Mouse (Mus musculus) lung, postnatal 0 days (tissue): Measurements from ENCODE around the gene Itgad. TPM values are rescaled to one million over a fixed set of nuclear protein-coding genes. Genes with fewer than 3 reads are reported as not detected.

Experiments used
- ATAC-seq: fragments of 200-750 bp; cut with Nextera tagmentation; 2 replicates; pipeline ENCODE4 v1.8.0; 2017; ENCODE audit warnings: moderate library complexity
- DNase-seq: peaks from one replicate; pipeline ENCODE4 v3.0.0-alpha.2; 2016; ENCODE audit warnings: low spot score
- H3K27ac ChIP-seq: fragments of 300-500 bp; sonication (generic); 2 replicates; pipeline ENCODE4 v1.5.1; 2014; ENCODE audit warnings: antibody characterized with exemption, mild to moderate bottlenecking, low read length, mixed read lengths
- H3K27me3 ChIP-seq: fragments of 300-500 bp; sonication (generic); replicated peaks from 2 replicates; pipeline ENCODE4 v1.6.1; 2014; ENCODE audit warnings: low read length, mixed read lengths; ENCODE audit not compliant: insufficient read depth
- H3K36me3 ChIP-seq: fragments of 300-500 bp; sonication (generic); 2 replicates; pipeline ENCODE4 v1.6.1; 2014; ENCODE audit warnings: low read length, mixed read lengths; ENCODE audit not compliant: insufficient read depth
- H3K4me1 ChIP-seq: fragments of 300-500 bp; sonication (generic); 2 replicates; pipeline ENCODE4 v1.6.1; 2014; ENCODE audit warnings: antibody characterized with exemption, low read depth, low read length, mixed read lengths; ENCODE audit not compliant: insufficient read depth
- H3K4me2 ChIP-seq: fragments of 300-500 bp; sonication (generic); replicated peaks from 2 replicates; pipeline ENCODE4 v1.6.1; 2014; ENCODE audit warnings: low read depth, mild to moderate bottlenecking, low read length, moderate library complexity, mixed read lengths
- H3K4me3 ChIP-seq: fragments of 300-500 bp; sonication (generic); 2 replicates; pipeline ENCODE4 v1.5.1; 2014; ENCODE audit warnings: low read depth, low read length
- H3K9ac ChIP-seq: fragments of 300-500 bp; sonication (generic); replicated peaks from 2 replicates; pipeline ENCODE4 v1.6.1; 2014; ENCODE audit warnings: low read depth, mild to moderate bottlenecking
- H3K9me3 ChIP-seq: fragments of 300-500 bp; sonication (generic); 2 replicates; pipeline ENCODE4 v1.6.1; 2016; ENCODE audit warnings: low read length, mixed read lengths
- CTCF ChIP-seq: IDR thresholded peaks from 2 replicates; pipeline ENCODE4 v1.5.1; 2016; ENCODE audit warnings: antibody characterized with exemption, mild to moderate bottlenecking
- EP300 ChIP-seq: IDR thresholded peaks from 2 replicates; pipeline ENCODE4 v1.6.1; 2016; ENCODE audit warnings: antibody characterized with exemption, mild to moderate bottlenecking, control low read depth
- WGBS: fragments of 180-500 bp; shearing (Covaris S2); extraction: QIAGEN DNeasy Blood & Tissue Kit; methylation state at CpG from one replicate; pipeline ENCODE4 v1.1.7; 2014; 5-methylcytosine and 5-hydroxymethylcytosine counted together
- polyA plus RNA-seq: library from polyadenylated mRNA; unstranded; fragments of >200 nt; fragmentation: Nextera tagmentation; extraction: Ambion mirVana; gene quantifications from 2 replicates; pipeline ENCODE4 v1.2.1, GENCODE M21; 2015

Itgad gene
- polyA plus RNA-seq, 1 experiment from 2014 or later, result 0.14 TPM

GRCm38 (mm10) chr7:128266056-128266455 is 111.9 kb downstream of the Itgad start:
- TF ChIP-seq EP300, result no peak
- no peak for TF ChIP-seq CTCF
- ATAC-seq (no peak), DNase-seq (no peak)
- H3K9ac ChIP-seq, result no peak overlapping the region
- 67% methylated on average over 3 of the region's 5 CpGs for whole genome bisulfite sequencing
- H3K9me3 ChIP-seq, result no peaks in the 10 kb centered on the region
- H3K36me3 ChIP-seq, result peaks cover 1% of the 10 kb centered on the region; the same call in 1 of the 2 replicates
- H3K4me1 ChIP-seq, result no peaks in the 10 kb centered on the region
- no peak overlapping the region for H3K4me3 ChIP-seq
- H3K27me3 ChIP-seq, result no peaks in the 10 kb centered on the region
- H3K27ac ChIP-seq, result no peak overlapping the region
- no peak overlapping the region for H3K4me2 ChIP-seq

- 59% methylated on average over 13 of the region's 13 CpGs for WGBS
- ATAC-seq (no peak), DNase-seq (no peak)
- H3K9me3 ChIP-seq, result no peaks in the 10 kb centered on the region
- peaks cover 14% of the 10 kb centered on the region; the same call in 1 of the 2 replicates for H3K36me3 ChIP-seq
- no peaks in the 10 kb centered on the region for H3K4me1 ChIP-seq
- H3K27ac ChIP-seq, result no peak overlapping the region
- no peak overlapping the region for H3K9ac ChIP-seq
- TF ChIP-seq EP300, result no peak
- TF ChIP-seq CTCF, result no peak
- no peak overlapping the region for H3K4me2 ChIP-seq
- no peaks in the 10 kb centered on the region for H3K27me3 ChIP-seq
- H3K4me3 ChIP-seq, result no peak overlapping the region
Measured at GRCm38 (mm10) chr7:128267391-128267790, 113.2 kb downstream of the Itgad start.

- Histone ChIP-seq H3K4me3 (no peak overlapping the region), H3K27ac (no peak overlapping the region), H3K4me1 (no peaks in the 10 kb centered on the region), H3K4me2 (no peak overlapping the region), H3K9me3 (no peaks in the 10 kb centered on the region), H3K36me3 (peaks cover 14% of the 10 kb centered on the region; the same call in 1 of the 2 replicates), H3K9ac (no peak overlapping the region), H3K27me3 (no peaks in the 10 kb centered on the region)
- DNase-seq (no peak), ATAC-seq (no peak)
- no peak for TF ChIP-seq EP300
- WGBS, result 79% methylated on average over 7 of the region's 7 CpGs
Measured at GRCm38 (mm10) chr7:128267813-128268212, 113.6 kb downstream of the Itgad start.

- DNase-seq, result no peak
Measured at GRCm38 (mm10) chr7:128270431-128270850, 116.3 kb downstream of the Itgad start.

GRCm38 (mm10) chr7:128271496-128271895 is 117.3 kb downstream of the Itgad start:
- no peaks in the 10 kb centered on the region for H3K27me3 ChIP-seq
- no peak overlapping the region for H3K4me2 ChIP-seq
- H3K36me3 ChIP-seq, result peaks cover 32% of the 10 kb centered on the region
- DNase-seq (no peak), ATAC-seq (no peak)
- H3K9me3 ChIP-seq, result no peaks in the 10 kb centered on the region
- no peak for TF ChIP-seq EP300
- TF ChIP-seq CTCF, result no peak
- H3K4me3 ChIP-seq, result no peak overlapping the region
- H3K4me1 ChIP-seq, result no peaks in the 10 kb centered on the region
- no peak overlapping the region for H3K9ac ChIP-seq
- WGBS, result 88% methylated on average over 9 of the region's 9 CpGs
- no peak overlapping the region for H3K27ac ChIP-seq

More at GRCm38 (mm10) chr7:128270431-128270850, 116.3 kb downstream of the Itgad start:
- TF ChIP-seq EP300 (no peak), CTCF (no peak)
- Histone ChIP-seq H3K27ac (no peak overlapping the region), H3K36me3 (peaks cover 23% of the 10 kb centered on the region), H3K4me3 (no peak overlapping the region), H3K4me2 (no peak overlapping the region), H3K9me3 (no peaks in the 10 kb centered on the region), H3K4me1 (no peaks in the 10 kb centered on the region), H3K9ac (no peak overlapping the region), H3K27me3 (no peaks in the 10 kb centered on the region)
- WGBS, result 42% methylated on average over 13 of the region's 13 CpGs
- 0 out of 2 replicates have a peak, but pooled peaks have one; percentile 28 for ATAC-seq

Other genes with a start within 250 kb of the Itgad start
- gene Kat8, start 241.9 kb upstream of the Itgad start, polyA plus RNA-seq, result 21.1 TPM in 2 replicates
- 141 and 152 TPM in 2 replicates for gene Prss8, start 224.3 kb upstream of the Itgad start, polyA plus RNA-seq
- gene Prss36, start 207.7 kb upstream of the Itgad start, polyA plus RNA-seq, result 9.2 and 10.0 TPM in 2 replicates
- gene Fus, start 186.9 kb upstream of the Itgad start, polyA plus RNA-seq, result 139 and 147 TPM in 2 replicates
- 33.7 and 35.3 TPM in 2 replicates for gene Pycard, start 160.5 kb upstream of the Itgad start, polyA plus RNA-seq
- 0.14 and 0.19 TPM in 2 replicates for gene Trim72, start 150.4 kb upstream of the Itgad start, polyA plus RNA-seq
- gene Itgam, start 91.7 kb upstream of the Itgad start, polyA plus RNA-seq, result 2.2 and 2.3 TPM in 2 replicates
- 0.32 TPM in 1 of 2 replicates, not detected in the other for gene Gm49368, start 91.7 kb upstream of the Itgad start, polyA plus RNA-seq
- 1.6 and 1.7 TPM in 2 replicates for gene Itgax, start 24.8 kb upstream of the Itgad start, polyA plus RNA-seq
- gene Cox6a2, start 52.0 kb downstream of the Itgad start, polyA plus RNA-seq, result 26.6 and 27.8 TPM in 2 replicates
- gene Armc5, start 83.0 kb downstream of the Itgad start, polyA plus RNA-seq, result 17.9 and 20.3 TPM in 2 replicates
- gene 9130023H24Rik, start 83.7 kb downstream of the Itgad start, polyA plus RNA-seq, result 6.2 and 6.5 TPM in 2 replicates
- gene Tgfb1i1, start 92.4 kb downstream of the Itgad start, polyA plus RNA-seq, result 157 and 160 TPM in 2 replicates
- 0.08 and 0.23 TPM in 2 replicates for gene Slc5a2, start 111.3 kb downstream of the Itgad start, polyA plus RNA-seq
- gene BC017158, start 143.8 kb downstream of the Itgad start, polyA plus RNA-seq, result 15.7 and 16.7 TPM in 2 replicates